In genomic region chr5:30647396-30647795, GRCm38 (mm10) we compare ENCODE assay signal across 7 mouse cellular contexts. TPM values are rescaled to one million over a fixed set of nuclear protein-coding genes. Genes with fewer than 3 reads are reported as not detected.
DNase-seq lines count a peak whose midpoint lies in the region; ATAC-seq and TF ChIP-seq lines count a peak whose summit lies in the region.

No protein-coding gene starts in this region.

- H3K36me3 ChIP-seq in lung, postnatal 0 days (ENCODE audit: insufficient read depth, low read length) = no peaks in the 10 kb centered on the region
- H3K36me3 ChIP-seq in embryonic facial prominence, embryonic 15.5 days = peaks cover 8% of the 10 kb centered on the region; the same call in 1 of the 2 replicates
- H3K36me3 ChIP-seq in limb, embryonic 11.5 days (ENCODE audit: control insufficient read depth, insufficient read depth, low read length) = no peaks in the 10 kb centered on the region
- no peaks in the 10 kb centered on the region; the same call in 1 of the 2 replicates for H3K36me3 ChIP-seq in stomach, embryonic 14.5 days (ENCODE audit: control insufficient read depth, insufficient read depth, low read length)

- H3K4me3 ChIP-seq in lung, postnatal 0 days (ENCODE audit: low read depth, low read length) = peak overlapping the region; percentile 78
- H3K4me3 ChIP-seq in embryonic facial prominence, embryonic 15.5 days (replicated peaks) = peak overlapping the region; percentile 67
- H3K4me3 ChIP-seq in limb, embryonic 11.5 days (ENCODE audit: low read depth, low read length) = peak overlapping the region; percentile 87
- H3K4me3 ChIP-seq in stomach, embryonic 14.5 days (ENCODE audit: low read depth, low read length) = peak overlapping the region; percentile 69

- H3K27ac ChIP-seq in lung, postnatal 0 days (ENCODE audit: low read length) = peak overlapping the region; percentile 73
- peak overlapping the region; percentile 73 for H3K27ac ChIP-seq in embryonic facial prominence, embryonic 15.5 days (replicated peaks)
- no peak overlapping the region; the same call in 1 of the 2 replicates for H3K27ac ChIP-seq in limb, embryonic 11.5 days (replicated peaks; ENCODE audit: low read depth, low read length)
- peak overlapping the region; percentile 68; the same call in 1 of the 2 replicates for H3K27ac ChIP-seq in stomach, embryonic 14.5 days (ENCODE audit: low read length)

- ATAC-seq in lung, postnatal 0 days = peak; percentile 51
- peak; percentile 7; the same call in 1 of the 2 replicates for ATAC-seq in embryonic facial prominence, embryonic 15.5 days (ENCODE audit: insufficient number of reproducible peaks, low FRiP score, low TSS enrichment, low read depth)
- no peak for ATAC-seq in limb, embryonic 11.5 days (ENCODE audit: insufficient number of reproducible peaks, low FRiP score, low TSS enrichment, low read depth)
- ATAC-seq in stomach, embryonic 14.5 days (ENCODE audit: insufficient number of reproducible peaks, insufficient read depth, low FRiP score, low read depth) = peak; percentile 8; the same call in 1 of the 2 replicates

- no peaks in the 10 kb centered on the region for H3K9me3 ChIP-seq in lung, postnatal 0 days (ENCODE audit: low read length)
- no peaks in the 10 kb centered on the region for H3K9me3 ChIP-seq in embryonic facial prominence, embryonic 15.5 days (replicated peaks)
- H3K9me3 ChIP-seq in limb, embryonic 11.5 days (ENCODE audit: control insufficient read depth, low read length) = no peaks in the 10 kb centered on the region
- H3K9me3 ChIP-seq in stomach, embryonic 14.5 days (ENCODE audit: control insufficient read depth, low read depth, low read length) = no peaks in the 10 kb centered on the region

- no peaks in the 10 kb centered on the region for H3K27me3 ChIP-seq in lung, postnatal 0 days (replicated peaks; ENCODE audit: insufficient read depth, low read length)
- no peaks in the 10 kb centered on the region for H3K27me3 ChIP-seq in embryonic facial prominence, embryonic 15.5 days
- no peaks in the 10 kb centered on the region for H3K27me3 ChIP-seq in limb, embryonic 11.5 days (ENCODE audit: control insufficient read depth, insufficient read depth, low read length)
- H3K27me3 ChIP-seq in stomach, embryonic 14.5 days (ENCODE audit: control insufficient read depth, insufficient read depth, low read length) = no peaks in the 10 kb centered on the region

- TF ChIP-seq EP300 in lung, postnatal 0 days (IDR thresholded peaks at IDR 0.05) = no peak; the same call in 1 of the 2 replicates

- TF ChIP-seq CTCF in lung, postnatal 0 days (IDR thresholded peaks at IDR 0.05) = no peak

- DNase-seq in lung, postnatal 0 days (ENCODE audit: low spot score) = peak; percentile 65
- DNase-seq in lung, postnatal 14 days = no peak
- no peak for DNase-seq in limb, embryonic 11.5 days (ENCODE audit: low spot score)
- no peak for DNase-seq in right cerebral cortex, postnatal 4 days
- no peak for DNase-seq in left cerebral cortex, adult 9 months (ENCODE audit: low spot score in 2 of 2)

- H3K4me1 ChIP-seq in lung, postnatal 0 days (ENCODE audit: insufficient read depth, low read depth, low read length) = peaks cover 16% of the 10 kb centered on the region
- H3K4me1 ChIP-seq in embryonic facial prominence, embryonic 15.5 days = peaks cover 21% of the 10 kb centered on the region
- H3K4me1 ChIP-seq in limb, embryonic 11.5 days (ENCODE audit: control insufficient read depth, insufficient read depth, low read length) = peaks cover 13% of the 10 kb centered on the region
- peaks cover 12% of the 10 kb centered on the region for H3K4me1 ChIP-seq in stomach, embryonic 14.5 days (ENCODE audit: control insufficient read depth, insufficient read depth, low read length)

- WGBS in lung, postnatal 0 days = 9% methylated on average over 9 of the region's 9 CpGs
- 10% methylated on average over 9 of the region's 9 CpGs for WGBS in embryonic facial prominence, embryonic 15.5 days
- 19% methylated on average over 9 of the region's 9 CpGs for WGBS in limb, embryonic 11.5 days
- WGBS in stomach, embryonic 14.5 days = 7% methylated on average over 9 of the region's 9 CpGs

- H3K9ac ChIP-seq in lung, postnatal 0 days (replicated peaks; ENCODE audit: low read depth) = peak overlapping the region; percentile 69
- peak overlapping the region; percentile 58 for H3K9ac ChIP-seq in embryonic facial prominence, embryonic 15.5 days
- peak overlapping the region; percentile 72 for H3K9ac ChIP-seq in limb, embryonic 11.5 days (ENCODE audit: low read length)
- peak overlapping the region; percentile 29; the same call in 1 of the 2 replicates for H3K9ac ChIP-seq in stomach, embryonic 14.5 days (replicated peaks; ENCODE audit: low read depth, low read length)

- H3K4me2 ChIP-seq in lung, postnatal 0 days (replicated peaks; ENCODE audit: low read depth, low read length) = peak overlapping the region; percentile 93
- H3K4me2 ChIP-seq in embryonic facial prominence, embryonic 15.5 days (replicated peaks) = peak overlapping the region; percentile 86
- H3K4me2 ChIP-seq in limb, embryonic 11.5 days (ENCODE audit: low read depth, severe bottlenecking) = peak overlapping the region; percentile 93
- H3K4me2 ChIP-seq in stomach, embryonic 14.5 days (replicated peaks; ENCODE audit: low read depth, low read length) = peak overlapping the region; percentile 67

RNA-seq across cellular contexts. Expression of gene Slc35f6, which starts 0.3 kb away (rescaled TPM):
- 30.1 and 34.5 TPM in 2 replicates for polyA plus RNA-seq in lung, postnatal 0 days (2015; fragmentation: Nextera tagmentation; extraction: Ambion mirVana)
- polyA plus RNA-seq in embryonic facial prominence, embryonic 15.5 days (2015; fragmentation: Nextera tagmentation; extraction: Ambion mirVana) = 30.2 and 30.3 TPM in 2 replicates
- polyA plus RNA-seq in limb, embryonic 11.5 days (2014; fragmentation: Nextera tagmentation; extraction: Ambion mirVana) = 20.2 and 21.6 TPM in 2 replicates
- polyA plus RNA-seq in stomach, embryonic 14.5 days (2014; fragmentation: Nextera tagmentation; extraction: Ambion mirVana) = 28.5 and 29.8 TPM in 2 replicates

RNA-seq across cellular contexts. Expression of gene Cenpa, which starts 19.2 kb away (rescaled TPM):
- polyA plus RNA-seq in lung, postnatal 0 days (2015; fragmentation: Nextera tagmentation; extraction: Ambion mirVana) = 24.4 and 25.5 TPM in 2 replicates
- polyA plus RNA-seq in embryonic facial prominence, embryonic 15.5 days (2015; fragmentation: Nextera tagmentation; extraction: Ambion mirVana) = 216 and 218 TPM in 2 replicates
- 498 and 533 TPM in 2 replicates for polyA plus RNA-seq in limb, embryonic 11.5 days (2014; fragmentation: Nextera tagmentation; extraction: Ambion mirVana)
- 264 and 303 TPM in 2 replicates for polyA plus RNA-seq in stomach, embryonic 14.5 days (2014; fragmentation: Nextera tagmentation; extraction: Ambion mirVana)

RNA-seq across cellular contexts. Expression of gene Kcnk3, which starts 59.4 kb away (rescaled TPM):
- polyA plus RNA-seq in lung, postnatal 0 days (2015; fragmentation: Nextera tagmentation; extraction: Ambion mirVana) = 28.6 and 35.7 TPM in 2 replicates
- 0.70 and 1.3 TPM in 2 replicates for polyA plus RNA-seq in embryonic facial prominence, embryonic 15.5 days (2015; fragmentation: Nextera tagmentation; extraction: Ambion mirVana)
- 0.12 and 0.41 TPM in 2 replicates for polyA plus RNA-seq in limb, embryonic 11.5 days (2014; fragmentation: Nextera tagmentation; extraction: Ambion mirVana)
- 13.0 and 13.5 TPM in 2 replicates for polyA plus RNA-seq in stomach, embryonic 14.5 days (2014; fragmentation: Nextera tagmentation; extraction: Ambion mirVana)
